Mouse (Mus musculus): ENCODE measurements at regions not wholly inside any gene's neighbourhood (a gene's known extent, or its start where the extent isn't known, plus 50 kb on each side); places are given as distances from the start of the nearest gene placed in this dataset.

- DNase-seq: no peak
- intact Hi-C loops (cut with DNase I): no loop called here
Observed at GRCm38 (mm10) chr4:34105251-34105650, 55.3 kb upstream of the Spaca1 start.

- intact Hi-C loops (cut with DNase I): no loop called here
- DNase-seq: no peak
Observed at GRCm38 (mm10) chr4:34114323-34114722, 64.3 kb upstream of the Spaca1 start.

- intact Hi-C loops (cut with DNase I): no loop called here
Observed at GRCm38 (mm10) chr4:34117086-34117485, 67.1 kb upstream of the Spaca1 start.

GRCm38 (mm10) chr4:34122959-34123520, 73.0 kb upstream of the Spaca1 start:
- intact Hi-C loops (cut with DNase I): no loop called here
- no peak for DNase-seq

More at GRCm38 (mm10) chr4:34117086-34117485, 67.1 kb upstream of the Spaca1 start:
- DNase-seq: no peak

GRCm38 (mm10) chr4:34128224-34128623, 78.2 kb upstream of the Spaca1 start:
- no peak for DNase-seq
- intact Hi-C loops (cut with DNase I): no loop called here

- intact Hi-C loops (cut with DNase I): no loop called here
- DNase-seq: no peak
Observed at GRCm38 (mm10) chr4:34146133-34146867, 96.3 kb upstream of the Spaca1 start.

- DNase-seq: no peak
- intact Hi-C loops (cut with DNase I): no loop called here
Observed at GRCm38 (mm10) chr4:34148956-34149739, 99.2 kb upstream of the Spaca1 start.

- no peak for DNase-seq
Observed at GRCm38 (mm10) chr4:34151605-34152347, 101.8 kb upstream of the Spaca1 start.

GRCm38 (mm10) chr4:34155501-34155900, 105.5 kb upstream of the Spaca1 start:
- DNase-seq: no peak
- intact Hi-C loops (cut with DNase I): no loop called here

More at GRCm38 (mm10) chr4:34151605-34152347, 101.8 kb upstream of the Spaca1 start:
- intact Hi-C loops (cut with DNase I): no loop called here

GRCm38 (mm10) chr4:34157818-34158511, 108.0 kb upstream of the Spaca1 start:
- intact Hi-C loops (cut with DNase I): no loop called here
- DNase-seq: no peak

GRCm38 (mm10) chr4:34171265-34171862, 121.4 kb upstream of the Spaca1 start:
- intact Hi-C loops (cut with DNase I): no loop called here
- no peak for DNase-seq

GRCm38 (mm10) chr4:34172000-34172399, 122.0 kb upstream of the Spaca1 start:
- intact Hi-C loops (cut with DNase I): no loop called here
- no peak for DNase-seq

GRCm38 (mm10) chr4:34177421-34177820, 127.4 kb upstream of the Spaca1 start:
- no peak for DNase-seq
- intact Hi-C loops (cut with DNase I): no loop called here

GRCm38 (mm10) chr4:34186522-34186921, 136.5 kb upstream of the Spaca1 start:
- intact Hi-C loops (cut with DNase I): no loop called here
- no peak for DNase-seq

GRCm38 (mm10) chr4:34203193-34203848, 153.3 kb upstream of the Spaca1 start:
- intact Hi-C loops (cut with DNase I): no loop called here
- DNase-seq: no peak

- no peak for DNase-seq
- intact Hi-C loops (cut with DNase I): no loop called here
Observed at GRCm38 (mm10) chr4:34209179-34209896, 159.3 kb upstream of the Spaca1 start.

GRCm38 (mm10) chr4:34213731-34214130, 163.7 kb upstream of the Spaca1 start:
- no peak for DNase-seq
- intact Hi-C loops (cut with DNase I): no loop called here

- intact Hi-C loops (cut with DNase I): no loop called here
- DNase-seq: no peak
Observed at GRCm38 (mm10) chr4:34214346-34214745, 164.4 kb upstream of the Spaca1 start.

GRCm38 (mm10) chr4:34221915-34222314, 171.9 kb upstream of the Spaca1 start:
- DNase-seq: no peak

More at GRCm38 (mm10) chr4:34221915-34222314, 171.9 kb upstream of the Spaca1 start:
- intact Hi-C loops (cut with DNase I): no loop called here
